Mouse (Mus musculus): ENCODE results near the gene Eya2.

The Eya2 gene

GRCm38 (mm10) chr2:165703033-165703805, 108.4 kb downstream of the Eya2 start:
- no peak for DNase-seq (ENCODE audit: inconsistent age in 2 of 2, low spot score in 1 of 2)

DNA sequence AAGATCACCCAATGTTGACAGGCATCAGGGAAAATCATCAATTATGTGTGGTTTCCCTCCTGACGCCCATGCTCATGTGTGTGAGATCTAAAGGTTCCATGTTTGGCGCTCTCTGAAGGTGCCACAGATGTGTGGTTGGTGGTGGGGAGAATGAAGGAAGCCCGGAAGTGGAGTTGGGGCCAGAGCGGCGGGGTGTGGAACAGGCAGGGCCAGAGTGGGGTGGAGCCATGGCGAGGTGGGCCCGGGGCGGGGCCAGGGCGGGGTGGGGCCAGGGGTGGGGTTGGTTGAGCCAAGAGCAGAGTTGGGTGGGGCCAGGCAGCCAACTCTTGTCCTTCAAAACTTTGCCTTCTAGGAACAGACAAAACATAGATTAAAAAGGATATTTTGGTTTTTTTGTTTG, 113.4 kb downstream of the Eya2 start:
- DNase-seq (ENCODE audit: inconsistent age in 2 of 2, low spot score in 1 of 2) = no peak

GRCm38 (mm10) chr2:165716688-165717087, 121.9 kb downstream of the Eya2 start:
- DNase-seq (ENCODE audit: inconsistent age in 2 of 2, low spot score in 1 of 2) = no peak

DNA sequence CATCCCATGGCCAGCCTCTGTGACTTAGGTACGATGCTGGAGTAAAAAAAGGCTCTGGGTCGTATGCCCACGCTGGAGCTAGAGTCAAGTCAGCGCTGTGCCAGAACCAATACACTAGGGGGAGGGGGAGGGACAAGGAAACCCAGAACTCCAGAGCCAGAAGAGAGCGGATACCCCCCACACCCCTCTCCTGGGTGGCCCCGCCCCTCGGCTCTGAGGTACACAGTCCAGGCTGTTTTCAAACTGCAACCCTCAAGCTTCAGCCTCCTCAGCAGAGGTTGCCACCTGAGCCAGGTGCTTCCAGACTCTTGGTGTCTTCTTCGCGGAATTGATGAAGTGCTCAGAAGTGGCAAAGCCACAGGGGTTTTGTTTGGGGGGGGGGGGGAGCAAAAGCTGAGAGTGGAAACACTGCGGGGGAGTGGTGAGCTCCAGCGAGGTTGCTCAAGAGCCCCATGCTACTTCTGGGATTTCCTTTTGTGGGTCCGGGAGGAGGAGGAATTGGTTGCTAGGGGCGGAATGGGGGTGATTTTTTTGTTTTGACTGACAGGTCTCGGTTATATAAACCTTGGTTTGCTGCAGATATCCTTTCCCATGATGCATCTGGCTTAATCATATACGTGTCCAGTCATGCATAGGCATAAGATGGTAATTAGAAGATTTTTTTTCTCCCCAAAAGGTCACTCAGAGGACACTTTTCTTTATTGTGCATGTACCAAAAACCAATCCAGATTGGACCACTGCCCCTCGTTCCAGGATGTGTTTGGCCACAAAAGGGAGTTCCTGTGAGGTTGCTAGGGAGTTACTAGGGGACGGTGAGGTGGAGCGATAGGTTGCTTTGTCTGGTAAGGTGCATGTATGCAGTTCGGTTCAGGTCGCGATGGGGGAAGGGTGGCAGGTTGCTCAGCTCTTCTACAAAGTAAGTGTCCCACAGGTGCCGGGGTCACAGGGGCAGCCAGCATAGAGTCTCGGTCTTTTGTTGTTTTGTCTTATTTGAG, 122.6 kb downstream of the Eya2 start:
- no peak for DNase-seq (ENCODE audit: inconsistent age in 2 of 2, low spot score in 1 of 2)

DNA sequence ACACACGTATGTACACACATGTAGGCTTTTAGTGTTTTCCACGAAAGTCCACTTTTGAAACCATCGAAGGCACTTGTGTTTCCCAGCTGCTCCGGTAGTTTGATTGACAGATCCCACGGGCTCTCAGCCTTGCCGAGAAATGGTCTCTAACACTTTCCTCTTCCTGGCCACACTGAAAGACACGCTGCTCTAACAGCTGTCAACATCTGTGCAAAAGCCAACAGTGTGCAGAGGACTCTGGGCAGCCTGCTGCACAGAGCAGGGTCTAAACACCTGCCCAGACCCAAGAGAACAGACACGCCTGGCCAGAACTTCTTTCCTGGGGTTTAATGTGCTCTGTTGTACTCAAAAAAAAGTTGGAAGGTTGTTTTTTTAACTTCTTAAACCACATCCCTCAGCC, 124.5 kb downstream of the Eya2 start:
- DNase-seq (ENCODE audit: inconsistent age in 2 of 2, low spot score in 1 of 2) = no peak

DNA sequence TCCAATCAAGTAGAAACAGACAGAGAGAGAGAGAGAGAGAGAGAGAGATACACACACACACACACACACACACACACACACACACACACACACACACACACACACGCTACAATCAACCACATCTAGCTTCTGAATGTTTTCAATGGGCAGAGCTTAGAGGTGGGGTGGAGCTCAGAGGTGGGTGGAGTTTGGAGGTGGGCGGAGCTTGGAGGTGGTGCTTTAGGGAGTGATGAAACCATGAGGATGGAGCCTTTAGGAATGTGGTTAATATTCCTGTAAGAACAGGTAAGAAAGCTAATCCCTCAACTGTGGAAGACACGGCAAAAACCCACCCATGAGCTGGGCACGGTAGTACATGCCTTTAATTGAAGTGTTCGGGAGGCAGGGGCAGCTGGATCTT, 127.1 kb downstream of the Eya2 start:
- no peak for DNase-seq (ENCODE audit: inconsistent age in 2 of 2, low spot score in 1 of 2)

- no peak for DNase-seq (ENCODE audit: inconsistent age in 2 of 2, low spot score in 1 of 2)
Observed at GRCm38 (mm10) chr2:165732552-165733238, 137.9 kb downstream of the Eya2 start.

DNA sequence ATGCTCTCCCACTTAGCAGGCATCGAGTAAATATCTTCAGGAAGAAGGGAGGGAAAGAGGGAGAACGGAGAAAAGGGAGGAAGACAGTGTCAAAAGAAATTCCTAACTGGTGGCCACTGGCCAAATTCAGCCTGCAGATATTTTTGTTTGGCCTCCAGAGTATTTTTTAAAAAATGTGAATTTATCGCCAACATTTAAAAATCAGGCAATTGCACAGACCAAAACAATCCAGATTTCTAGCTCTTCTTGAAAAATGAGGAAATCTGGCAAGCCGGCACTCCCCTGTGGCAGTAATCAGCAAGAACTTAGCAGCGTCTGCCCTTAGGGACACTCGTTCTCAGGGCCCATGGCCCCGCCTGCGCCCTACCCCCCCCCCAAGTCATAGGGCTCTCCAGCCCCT, 138.9 kb downstream of the Eya2 start:
- DNase-seq (ENCODE audit: inconsistent age in 2 of 2, low spot score in 1 of 2) = peak in 1 of 2 experiments; percentile 6

- no peak for DNase-seq (ENCODE audit: inconsistent age in 2 of 2, low spot score in 1 of 2)
Observed at GRCm38 (mm10) chr2:165736297-165736696, 141.5 kb downstream of the Eya2 start.

GRCm38 (mm10) chr2:165740381-165740780, 145.5 kb downstream of the Eya2 start:
- no peak for DNase-seq (ENCODE audit: inconsistent age in 2 of 2, low spot score in 1 of 2)

DNA sequence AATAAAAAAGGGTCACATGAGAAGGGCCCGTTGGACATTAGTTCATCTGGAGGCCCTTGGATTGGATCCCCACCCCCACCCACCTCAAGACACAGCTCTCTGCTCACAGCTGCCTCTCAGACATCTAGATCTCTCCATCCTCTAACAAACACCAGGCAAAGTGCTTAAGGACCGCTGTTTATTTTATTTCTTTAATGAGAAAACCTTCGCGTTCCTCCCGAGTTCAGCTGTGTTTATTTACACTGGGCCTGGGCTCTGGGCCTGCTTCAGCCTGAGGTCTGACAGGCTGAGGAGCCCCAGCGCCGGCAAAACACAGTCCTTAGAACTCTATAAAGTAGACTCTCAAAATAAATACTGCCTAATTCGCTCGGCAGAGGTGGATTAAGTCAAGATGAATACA, 146.2 kb downstream of the Eya2 start:
- no peak for DNase-seq (ENCODE audit: inconsistent age in 2 of 2, low spot score in 1 of 2)

DNA sequence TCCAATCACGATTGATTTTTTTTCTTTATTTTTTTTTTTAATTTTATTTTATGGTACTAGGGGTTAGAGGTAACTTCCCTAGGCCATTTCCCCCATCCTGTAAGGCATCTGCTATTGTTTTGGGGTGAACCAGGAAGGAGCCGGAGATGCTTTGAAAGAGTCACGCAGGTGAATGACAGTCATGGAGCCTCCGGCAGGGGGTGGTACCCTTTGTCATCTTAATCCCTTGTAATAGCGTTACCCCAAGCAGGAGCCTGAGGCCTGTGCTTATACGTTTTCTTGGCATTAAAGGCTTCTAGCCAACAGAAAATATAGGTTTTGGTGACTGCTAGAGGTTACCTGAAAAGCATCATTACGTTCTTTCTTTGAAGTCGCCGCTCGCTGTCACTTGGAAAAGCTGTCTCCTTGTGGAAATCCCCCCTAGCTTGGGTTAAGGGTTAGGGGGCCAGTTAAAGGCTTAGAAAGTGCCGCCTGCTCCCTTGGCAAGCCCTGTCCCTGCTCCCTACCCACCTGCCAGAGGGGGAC, 146.8 kb downstream of the Eya2 start:
- no peak for DNase-seq (ENCODE audit: inconsistent age in 2 of 2, low spot score in 1 of 2)

DNA sequence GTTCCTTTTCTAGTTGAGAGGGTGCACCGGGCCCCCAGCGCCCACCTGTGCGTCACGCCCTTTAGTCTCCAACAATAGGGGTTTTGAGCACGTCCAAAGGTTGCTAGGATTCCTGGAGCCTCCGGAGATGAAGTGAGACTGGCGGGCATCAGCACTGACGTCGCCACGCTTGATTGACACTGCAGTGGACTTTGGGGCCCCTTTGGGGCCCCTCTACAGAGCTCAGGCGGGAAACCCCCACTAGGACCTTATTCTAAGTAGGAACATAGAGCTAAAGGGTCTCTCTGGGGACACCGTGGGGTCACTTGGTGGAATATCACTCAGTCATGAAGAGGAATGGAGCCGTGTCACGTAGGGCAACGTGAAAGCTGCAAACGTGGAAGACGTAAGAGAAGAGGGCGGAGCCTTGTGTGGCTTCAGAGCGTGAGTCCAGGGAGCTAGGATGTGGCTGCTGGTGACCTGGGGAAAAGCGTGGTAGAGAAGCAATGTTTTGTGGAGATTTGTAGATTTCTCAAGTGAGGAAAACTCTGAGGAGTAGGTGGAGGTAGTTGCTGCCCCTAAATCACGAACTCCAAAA, 147.5 kb downstream of the Eya2 start:
- DNase-seq (ENCODE audit: inconsistent age in 2 of 2, low spot score in 1 of 2) = no peak

DNA sequence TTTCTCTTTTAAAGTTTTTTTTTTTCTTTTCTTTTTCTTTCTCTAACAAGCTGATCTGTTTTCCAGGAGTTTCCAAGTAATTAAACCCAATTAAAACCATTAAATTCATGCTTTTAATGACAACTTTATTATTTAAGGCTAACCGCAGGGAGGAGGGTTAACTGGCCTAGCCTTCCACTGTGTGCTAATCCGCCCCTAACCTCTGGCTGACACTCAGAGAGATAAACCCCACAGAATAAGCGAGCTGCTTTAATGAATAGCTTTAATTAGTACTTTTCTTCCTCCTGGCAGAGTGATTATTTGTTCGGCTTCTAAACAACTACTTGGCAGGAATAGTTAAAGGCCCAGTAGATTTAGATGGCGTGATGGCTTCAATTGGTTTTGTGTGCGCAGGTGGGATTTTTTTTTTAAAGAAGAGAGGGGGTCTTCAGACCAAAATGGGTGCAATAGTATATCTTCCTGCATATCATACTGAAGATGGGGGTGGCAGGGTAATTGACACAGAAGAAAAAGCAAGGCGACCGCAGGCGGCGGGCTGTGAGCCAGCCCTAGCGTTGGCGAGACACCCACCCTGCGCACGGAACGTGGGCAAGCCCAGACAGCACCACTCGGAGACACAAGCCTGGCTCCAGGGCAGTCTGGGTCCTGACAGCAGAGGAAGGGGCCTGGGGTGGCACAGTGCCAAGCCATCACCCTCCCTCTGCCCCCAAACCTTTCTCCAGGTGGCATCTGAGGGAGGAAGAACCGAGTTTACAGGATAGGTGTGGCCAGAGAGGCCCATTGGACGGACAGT, 150.7 kb downstream of the Eya2 start:
- DNase-seq (ENCODE audit: inconsistent age in 2 of 2, low spot score in 1 of 2) = no peak

- no peak for DNase-seq (ENCODE audit: inconsistent age in 2 of 2, low spot score in 1 of 2)
Observed at GRCm38 (mm10) chr2:165747975-165748374, 153.1 kb downstream of the Eya2 start.

DNA sequence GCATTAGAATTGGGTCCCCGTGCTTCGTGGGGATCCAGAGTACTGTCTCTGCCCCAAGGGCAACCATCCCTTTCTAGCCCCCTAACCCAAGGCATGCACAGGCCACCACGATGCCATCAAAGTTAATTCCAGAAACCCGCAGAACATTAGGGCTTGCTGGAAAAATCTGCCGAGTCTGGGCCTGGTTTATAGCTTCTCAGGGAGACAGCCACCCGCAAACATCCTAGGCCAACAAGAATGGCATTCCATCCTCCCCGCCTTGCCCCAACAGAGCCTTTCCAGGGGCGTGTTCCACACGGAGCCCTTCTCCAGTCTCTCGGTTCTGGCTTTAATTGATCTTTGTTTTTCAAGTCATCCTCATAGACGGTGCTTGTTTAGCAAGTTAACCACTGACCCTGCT, 153.6 kb downstream of the Eya2 start:
- no peak for DNase-seq (ENCODE audit: inconsistent age in 2 of 2, low spot score in 1 of 2)

DNA sequence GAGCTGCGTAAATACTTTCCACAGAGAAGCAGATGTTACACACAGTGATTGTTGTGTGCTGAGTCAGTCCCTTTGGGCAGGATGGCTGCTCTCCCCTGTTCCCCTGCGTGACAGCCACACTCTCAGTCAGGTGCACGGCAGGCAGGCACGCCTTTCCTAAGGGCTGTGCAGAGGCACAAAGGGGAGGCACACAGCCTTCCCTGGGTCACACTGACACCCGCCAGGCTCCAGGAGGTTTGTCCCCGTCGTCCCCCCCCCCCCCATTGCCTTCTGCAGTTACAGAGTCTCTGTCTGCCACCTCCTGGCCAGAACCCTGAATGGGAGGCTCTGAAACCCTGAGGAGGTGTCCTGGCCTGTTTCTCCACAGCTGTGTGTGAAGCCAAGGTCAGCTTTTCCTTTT, 156.2 kb downstream of the Eya2 start:
- peak in 1 of 2 experiments; percentile 54 for DNase-seq (ENCODE audit: inconsistent age in 2 of 2, low spot score in 1 of 2)

GRCm38 (mm10) chr2:165752704-165753103, 157.9 kb downstream of the Eya2 start:
- no peak for DNase-seq (ENCODE audit: inconsistent age in 2 of 2, low spot score in 1 of 2)

DNA sequence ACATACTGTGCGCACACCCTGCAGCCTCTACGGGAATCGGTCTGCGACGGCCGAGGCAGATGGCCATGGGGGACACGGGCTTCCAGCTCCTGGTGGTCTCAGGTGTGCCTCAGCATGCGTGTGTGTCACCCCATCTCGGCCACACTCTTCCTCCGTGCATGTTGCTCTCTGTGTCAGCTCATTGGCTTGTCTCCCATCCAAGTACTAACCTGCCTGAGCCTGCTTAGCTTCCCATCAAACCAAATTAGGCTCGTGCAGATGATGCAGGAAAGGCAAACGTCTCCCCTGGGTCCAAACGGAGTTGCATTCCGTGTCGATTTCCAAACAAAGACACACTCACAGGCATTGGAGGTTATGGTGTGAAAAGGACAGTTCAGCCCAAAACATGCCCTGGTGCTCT, 163.0 kb downstream of the Eya2 start:
- DNase-seq (ENCODE audit: inconsistent age in 2 of 2, low spot score in 1 of 2) = no peak

DNA sequence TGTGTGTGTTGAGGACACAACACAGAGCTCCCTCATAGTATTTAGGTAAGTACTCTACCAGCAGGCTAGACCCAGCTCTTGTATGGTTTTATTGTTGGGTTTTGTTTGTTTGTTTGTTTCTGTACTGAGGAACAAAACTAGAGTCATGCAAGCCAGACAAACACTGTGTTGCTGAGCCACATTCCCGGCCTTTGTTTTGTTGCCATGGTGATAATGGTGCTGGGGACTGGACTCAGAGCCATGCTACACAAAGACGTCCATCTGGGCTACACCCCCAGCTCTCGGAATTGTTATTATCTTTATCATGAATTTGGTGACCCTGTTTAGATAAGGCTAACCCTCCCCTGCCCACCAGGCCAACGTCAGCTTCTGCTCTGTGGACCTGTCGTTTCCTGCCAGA, 163.7 kb downstream of the Eya2 start:
- DNase-seq (ENCODE audit: inconsistent age in 2 of 2, low spot score in 1 of 2) = no peak

Measured in adrenal gland, adult (tissue).